Mouse (Mus musculus) liver, adult 2 months (tissue): Measurements from ENCODE around the gene Sqor. TPM values are rescaled to one million over a fixed set of nuclear protein-coding genes. Genes with fewer than 3 reads are reported as not detected.
A peak's percentile ranks its signal among the peaks of the same experiment; 100 is the strongest.

ENCODE experiments used
- DNase-seq: peaks from one replicate; pipeline ENCODE4 v3.0.0-alpha.2; 2011; ENCODE audit warnings: low read depth, low spot score; ENCODE audit errors: extremely low read depth
- H3K27ac ChIP-seq: fragments of 200-500 bp; replicated peaks from 2 replicates; pipeline ENCODE4 v1.5.1; 2012; ENCODE audit warnings: low read depth, mild to moderate bottlenecking, control low read depth, inconsistent platforms, low read length; ENCODE audit not compliant: insufficient read depth
- H3K27me3 ChIP-seq: fragments of 200-500 bp; 2 replicates; pipeline ENCODE4 v1.6.1; 2012; ENCODE audit warnings: mild to moderate bottlenecking, moderate library complexity, low read length, inconsistent platforms; ENCODE audit not compliant: control insufficient read depth, insufficient read depth
- H3K36me3 ChIP-seq: fragments of 200-500 bp; 2 replicates; pipeline ENCODE4 v1.6.1; 2012; ENCODE audit warnings: low read length, inconsistent platforms; ENCODE audit not compliant: control insufficient read depth, insufficient read depth
- H3K4me1 ChIP-seq: fragments of 200-500 bp; 2 replicates; pipeline ENCODE4 v1.6.1; 2011; ENCODE audit warnings: low read length; ENCODE audit not compliant: control insufficient read depth, insufficient read depth
- H3K4me3 ChIP-seq: fragments of 200-500 bp; 2 replicates; pipeline ENCODE4 v1.5.1; 2011; ENCODE audit warnings: low read depth, mild to moderate bottlenecking, control low read depth, low read length, moderate library complexity; ENCODE audit not compliant: insufficient read depth
- H3K79me2 ChIP-seq: fragments of 200-500 bp; 2 replicates; pipeline ENCODE4 v1.6.1; 2012; ENCODE audit warnings: inconsistent platforms, mild to moderate bottlenecking, low read length, moderate library complexity; ENCODE audit not compliant: control insufficient read depth, insufficient read depth
- H3K9ac ChIP-seq: fragments of 200-500 bp; 2 replicates; pipeline ENCODE4 v1.6.1; 2012; ENCODE audit warnings: low read depth, mild to moderate bottlenecking, control low read depth, inconsistent platforms, low read length
- CTCF ChIP-seq: fragments of 200-500 bp; IDR thresholded peaks from 2 replicates; pipeline ENCODE4 v1.5.1; 2011; ENCODE audit warnings: low read depth, low read length, control low read depth
- POLR2A ChIP-seq: fragments of 200-500 bp; IDR thresholded peaks from 2 replicates; pipeline ENCODE4 v1.6.1; 2011; ENCODE audit warnings: low read length, control low read depth; ENCODE audit not compliant: insufficient read depth; ENCODE audit errors: extremely low read depth
- WGBS: fragments of 180-500 bp; shearing (Covaris S2); methylation state at CpG from one replicate; pipeline ENCODE4 v1.1.7; 2018; 5-methylcytosine and 5-hydroxymethylcytosine counted together
- polyA plus RNA-seq: library from polyadenylated mRNA; depleted of rRNA; stranded (reverse); fragments of >200 nt; gene quantifications from 2 replicates; pipeline ENCODE4 v1.2.3, GENCODE M21; 2012; rRNA removed
- total RNA-seq: library from RNA; depleted of rRNA; stranded (reverse); fragments of >200 nt; gene quantifications from 2 replicates; pipeline ENCODE4 v1.2.3, GENCODE M21; 2014; rRNA removed

Sqor gene
- 332 and 378 TPM in 2 replicates for total RNA-seq
- polyA plus RNA-seq, result 162 and 165 TPM in 2 replicates

GRCm38 (mm10) chr2:122765071-122765793 is at the start of gene Sqor:
TSS of gene Sqor (plus strand) at chr2:122765237.
- peaks cover 8% of the 10 kb centered on the region for H3K4me1 ChIP-seq

DNA sequence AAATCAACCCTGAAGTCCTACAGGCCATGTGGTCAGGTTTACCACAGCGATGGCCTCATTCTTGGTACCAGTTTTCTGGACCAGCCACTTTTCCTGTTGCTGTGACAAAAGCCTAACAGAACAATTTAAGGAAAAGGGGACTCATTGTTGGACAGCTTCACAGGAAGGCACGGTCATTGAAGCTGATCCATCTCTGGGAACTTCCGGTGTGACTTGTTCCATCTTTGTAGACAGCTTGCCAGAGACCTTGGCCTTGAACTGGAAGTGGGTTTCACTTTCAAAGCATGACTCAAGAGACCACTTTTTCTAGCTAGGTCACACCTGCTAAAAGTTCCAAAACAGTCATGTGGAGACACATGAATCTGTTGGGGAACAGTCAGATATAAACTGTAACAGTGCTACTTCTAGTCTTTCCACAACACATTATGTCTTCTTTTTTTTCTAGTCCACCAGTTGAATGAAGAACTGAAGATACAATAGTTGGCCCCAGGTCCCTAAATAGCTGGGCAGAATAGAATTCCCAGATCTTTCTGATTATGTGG is 48.7 kb upstream of the Sqor start:
- WGBS, result 82% methylated on average over 3 of the region's 3 CpGs
- Histone ChIP-seq H3K4me1 (no peaks in the 10 kb centered on the region), H3K27ac (no peak overlapping the region), H3K9ac (no peak overlapping the region), H3K36me3 (no peaks in the 10 kb centered on the region), H3K27me3 (no peaks in the 10 kb centered on the region), H3K4me3 (no peak overlapping the region), H3K79me2 (no peaks in the 10 kb centered on the region)
- TF ChIP-seq POLR2A (no peak), CTCF (no peak)
- no peak for DNase-seq

More at GRCm38 (mm10) chr2:122765071-122765793, at the start of gene Sqor:
- Histone ChIP-seq H3K27me3 (no peaks in the 10 kb centered on the region), H3K9ac (peak within 1 kb of the TSS; percentile 91), H3K36me3 (no peaks in the 10 kb centered on the region), H3K79me2 (peaks cover 14% of the 10 kb centered on the region; the same call in 1 of the 2 replicates), H3K27ac (peak within 1 kb of the TSS; percentile 91), H3K4me3 (peak within 1 kb of the TSS; percentile 73)
- WGBS, result under 1% methylated on average over 46 of the region's 46 CpGs
- TF ChIP-seq CTCF, result no peak
- peak; percentile 90 for TF ChIP-seq POLR2A
- DNase-seq, result peak; percentile 73

GRCm38 (mm10) chr2:122719232-122719631 is 45.8 kb upstream of the Sqor start:
- H3K27ac ChIP-seq, result no peak overlapping the region
- no peak for DNase-seq
- no peaks in the 10 kb centered on the region for H3K27me3 ChIP-seq
- no peaks in the 10 kb centered on the region for H3K79me2 ChIP-seq
- no peaks in the 10 kb centered on the region for H3K4me1 ChIP-seq
- H3K36me3 ChIP-seq, result no peaks in the 10 kb centered on the region
- TF ChIP-seq POLR2A (no peak), CTCF (no peak)
- WGBS, result 72% methylated on average over 1 of the region's 1 CpGs
- H3K9ac ChIP-seq, result no peak overlapping the region
- no peak overlapping the region for H3K4me3 ChIP-seq

DNA sequence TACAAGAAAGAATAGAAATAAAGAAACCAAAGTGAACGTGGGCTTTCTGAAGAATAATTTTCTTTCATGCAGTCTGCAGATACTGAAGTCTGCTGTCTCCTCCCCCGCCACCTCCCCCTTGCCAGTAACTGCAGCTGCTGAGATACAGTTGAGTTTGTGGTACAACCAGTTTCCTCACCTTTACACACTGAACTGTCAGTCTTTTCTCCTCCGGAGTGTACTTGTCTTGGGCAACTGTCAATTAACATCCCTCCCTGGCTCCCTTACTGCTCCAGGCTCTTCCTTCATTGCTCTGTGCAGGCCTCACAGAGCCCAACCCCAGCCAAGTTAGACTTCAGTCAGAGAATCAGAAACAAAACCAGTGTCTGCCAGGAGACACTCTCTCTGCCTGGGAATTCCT is 44.5 kb upstream of the Sqor start:
- Histone ChIP-seq H3K36me3 (no peaks in the 10 kb centered on the region), H3K4me3 (no peak overlapping the region), H3K4me1 (no peaks in the 10 kb centered on the region), H3K27me3 (no peaks in the 10 kb centered on the region), H3K9ac (no peak overlapping the region), H3K27ac (no peak overlapping the region), H3K79me2 (no peaks in the 10 kb centered on the region)
- TF ChIP-seq POLR2A, result no peak
- TF ChIP-seq CTCF, result no peak
- 68% methylated on average over 3 of the region's 3 CpGs for WGBS
- no peak for DNase-seq

- Histone ChIP-seq H3K4me1 (no peaks in the 10 kb centered on the region), H3K36me3 (no peaks in the 10 kb centered on the region), H3K27ac (no peak overlapping the region), H3K79me2 (no peaks in the 10 kb centered on the region), H3K4me3 (no peak overlapping the region), H3K27me3 (no peaks in the 10 kb centered on the region), H3K9ac (no peak overlapping the region)
- TF ChIP-seq POLR2A (no peak), CTCF (peak; percentile 73)
- WGBS, result 53% methylated on average over 10 of the region's 10 CpGs
- peak; percentile 29 for DNase-seq
Observed at GRCm38 (mm10) chr2:122725604-122726003, 39.4 kb upstream of the Sqor start.

DNA sequence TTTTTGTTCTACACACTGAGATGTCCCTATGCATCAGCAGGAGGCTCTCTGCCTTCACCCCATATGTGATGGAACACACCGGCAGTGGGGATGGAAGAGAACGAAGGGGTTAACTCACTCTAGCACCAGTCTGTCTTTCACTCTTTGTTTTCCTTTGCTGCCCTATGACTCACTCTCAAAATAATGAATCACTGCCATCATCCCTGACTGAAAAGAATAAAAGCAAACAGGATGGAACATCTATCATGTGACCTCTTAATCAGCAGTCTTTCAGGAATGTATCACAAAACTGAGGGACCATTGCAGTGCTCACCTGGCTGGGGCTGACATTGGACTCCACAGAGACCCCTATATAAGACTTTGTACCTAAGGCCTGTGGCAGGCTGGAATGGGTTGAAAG is 33.6 kb upstream of the Sqor start:
- Histone ChIP-seq H3K27ac (no peak overlapping the region), H3K4me3 (no peak overlapping the region), H3K36me3 (no peaks in the 10 kb centered on the region), H3K9ac (no peak overlapping the region), H3K4me1 (no peaks in the 10 kb centered on the region), H3K27me3 (no peaks in the 10 kb centered on the region), H3K79me2 (no peaks in the 10 kb centered on the region)
- peak; percentile 17 for DNase-seq
- TF ChIP-seq POLR2A (no peak), CTCF (no peak)
- 62% methylated on average over 2 of the region's 2 CpGs for WGBS
